Mouse (Mus musculus): Measurements from ENCODE around the gene Klhdc8a.
A peak's percentile ranks its signal among the peaks of the same experiment; 100 is the strongest.
"Not testable (repeated sequence)": the region's sequence is repeated elsewhere in the genome, so short reads cannot be mapped to it uniquely, and the experiment has no call there.

Klhdc8a gene

GRCm38 (mm10) chr1:132345514-132345913 is 47.1 kb downstream of the Klhdc8a start:
- DNase-seq (ENCODE audit: low spot score), result no peak

- no peak for DNase-seq (ENCODE audit: low spot score)
Measured at GRCm38 (mm10) chr1:132346134-132346851, 47.9 kb downstream of the Klhdc8a start.

GRCm38 (mm10) chr1:132346951-132347350 is 48.5 kb downstream of the Klhdc8a start:
- DNase-seq (ENCODE audit: low spot score), result no peak

- no peak for DNase-seq (ENCODE audit: low spot score)
Measured at GRCm38 (mm10) chr1:132348401-132348800, 50.0 kb downstream of the Klhdc8a start.

- not testable (repeated sequence) for DNase-seq (ENCODE audit: low spot score)
Measured at GRCm38 (mm10) chr1:132349049-132349448, 50.6 kb downstream of the Klhdc8a start.

GRCm38 (mm10) chr1:132349601-132350000 is 51.2 kb downstream of the Klhdc8a start:
- not testable (repeated sequence) for DNase-seq (ENCODE audit: low spot score)

- DNase-seq (ENCODE audit: low spot score), result no peak
Measured at GRCm38 (mm10) chr1:132351058-132351457, 52.6 kb downstream of the Klhdc8a start.

- DNase-seq (ENCODE audit: low spot score), result no peak
Measured at GRCm38 (mm10) chr1:132353389-132353788, 55.0 kb downstream of the Klhdc8a start.

GRCm38 (mm10) chr1:132354234-132354633 is 55.8 kb downstream of the Klhdc8a start:
- DNase-seq (ENCODE audit: low spot score), result no peak

GRCm38 (mm10) chr1:132355162-132355601 is 56.8 kb downstream of the Klhdc8a start:
- no peak for DNase-seq (ENCODE audit: low spot score)

- peak; percentile 87 for DNase-seq (ENCODE audit: low spot score)
Measured at GRCm38 (mm10) chr1:132355841-132356242, 57.4 kb downstream of the Klhdc8a start.

GRCm38 (mm10) chr1:132356841-132357240 is 58.4 kb downstream of the Klhdc8a start:
- DNase-seq (ENCODE audit: low spot score), result no peak
